Mouse (Mus musculus) left cerebral cortex, adult 9 months (tissue): ENCODE data around the gene Morn5.

Experiments used
- DNase-seq, 2 experiments: peaks; one replicate each; pipeline ENCODE4 v3.0.0; 2022; ENCODE audit warnings: low spot score in 2 of 2

The Morn5 gene

DNA sequence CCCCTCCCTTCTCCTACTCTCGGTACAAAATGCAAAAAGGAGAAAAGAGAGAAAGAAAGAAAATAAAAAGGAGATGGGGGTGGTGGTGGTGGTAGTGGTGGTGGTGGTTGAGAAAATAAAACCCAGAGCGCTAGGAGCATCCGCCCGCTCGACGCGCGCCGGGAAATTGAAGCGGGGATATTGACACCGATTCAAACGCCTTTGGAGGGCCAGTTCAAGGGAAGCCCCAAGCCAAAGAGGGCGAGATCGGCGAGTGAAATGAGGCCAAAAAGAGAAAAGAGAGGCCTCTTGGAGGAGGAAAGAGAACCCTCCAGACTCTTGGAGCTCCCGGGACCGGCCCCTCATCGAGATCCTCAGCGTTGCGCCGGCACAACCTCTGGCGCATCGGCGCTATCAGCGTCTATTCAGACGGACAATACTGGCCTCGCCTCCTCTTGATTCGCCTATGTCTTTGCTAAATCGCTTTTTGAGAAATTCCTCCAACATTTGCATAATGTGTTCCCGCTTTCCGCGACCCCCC is 55.2 kb downstream of the Morn5 start:
- DNase-seq = no peak

DNA sequence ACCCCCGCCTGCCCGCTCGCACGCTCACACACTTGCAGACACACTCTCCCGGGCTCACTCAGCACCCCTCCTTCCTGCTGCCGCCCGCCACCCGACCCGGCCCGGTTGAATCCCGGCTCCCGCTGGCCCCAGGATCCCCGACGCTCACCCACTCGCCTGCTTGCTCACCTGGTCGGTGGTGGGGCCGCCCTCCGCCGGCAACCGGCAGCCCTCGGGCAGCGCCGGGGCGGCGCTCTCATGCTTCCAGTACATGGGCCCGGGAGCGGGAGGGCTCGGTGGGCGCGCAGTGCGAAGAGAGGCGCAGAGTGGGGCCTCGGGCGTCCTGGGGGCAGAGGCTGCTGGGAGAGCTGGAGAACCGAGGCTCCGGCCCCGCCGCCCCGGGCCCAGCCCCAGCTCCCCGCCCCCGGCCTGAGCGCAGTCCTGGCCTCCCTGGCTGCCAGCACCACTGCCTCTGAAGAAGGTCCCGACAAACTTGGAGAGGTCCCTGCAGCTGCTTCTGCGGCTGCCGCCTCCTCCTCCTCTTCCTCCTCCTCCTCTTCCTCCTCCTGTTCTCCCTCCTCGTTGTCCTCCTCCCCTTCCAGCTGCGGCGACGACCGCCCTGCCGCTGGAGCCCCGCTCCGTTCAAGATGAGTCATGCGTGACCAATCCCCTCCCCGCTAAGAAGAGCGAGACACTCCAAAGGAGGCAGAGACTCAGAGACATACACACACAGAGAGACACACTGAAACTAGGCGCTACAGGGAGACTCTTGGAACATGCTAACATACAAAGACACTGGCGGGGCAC is 55.9 kb downstream of the Morn5 start, which contains the start of gene Lhx6:
TSS of gene Lhx6 (minus strand) at position 453 of the 786 bp plus-strand sequence.
- DNase-seq = no peak

DNA sequence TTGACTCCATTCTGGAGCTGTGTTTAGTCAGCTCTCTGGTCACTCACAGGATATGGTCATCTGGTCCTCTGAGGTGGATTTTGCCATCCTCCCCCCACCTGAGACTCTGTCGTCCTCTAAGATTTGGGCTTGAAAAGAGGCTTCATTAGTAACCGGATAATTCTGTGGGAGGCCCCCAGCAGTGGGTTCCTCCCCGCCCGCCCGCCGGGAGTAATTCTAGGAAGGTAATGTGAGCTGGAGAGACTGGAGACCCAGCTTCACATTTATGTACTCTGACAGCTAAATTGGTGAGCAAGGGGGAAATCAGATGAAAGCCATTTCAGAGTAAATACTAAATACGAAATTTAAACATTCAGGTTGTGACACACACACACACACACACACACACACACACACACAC is 59.4 kb downstream of the Morn5 start:
- DNase-seq = no peak

DNA sequence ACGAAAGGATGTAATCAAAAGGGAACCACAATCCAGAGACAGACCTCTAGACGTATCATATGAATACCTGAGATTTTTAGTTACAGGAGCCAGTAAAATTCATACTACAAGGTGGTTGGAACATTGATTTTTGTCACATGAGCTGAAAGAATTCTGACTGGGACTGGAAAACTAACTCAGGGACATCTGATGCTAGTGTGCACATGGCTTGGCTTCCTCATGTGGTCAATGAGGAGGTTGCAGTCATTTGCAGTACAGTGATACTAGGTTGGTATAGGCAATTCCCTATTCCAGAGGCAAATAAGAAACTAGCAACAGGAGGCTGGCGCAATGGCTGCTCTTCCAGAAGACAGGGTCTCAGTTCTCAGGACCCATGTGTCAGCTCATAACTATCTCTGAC is 63.4 kb downstream of the Morn5 start:
- DNase-seq = no peak

- no peak for DNase-seq
Measured at GRCm38 (mm10) chr2:36126795-36127429, 77.7 kb downstream of the Morn5 start.

- no peak for DNase-seq
Measured at GRCm38 (mm10) chr2:36127973-36128372, 78.7 kb downstream of the Morn5 start.

DNA sequence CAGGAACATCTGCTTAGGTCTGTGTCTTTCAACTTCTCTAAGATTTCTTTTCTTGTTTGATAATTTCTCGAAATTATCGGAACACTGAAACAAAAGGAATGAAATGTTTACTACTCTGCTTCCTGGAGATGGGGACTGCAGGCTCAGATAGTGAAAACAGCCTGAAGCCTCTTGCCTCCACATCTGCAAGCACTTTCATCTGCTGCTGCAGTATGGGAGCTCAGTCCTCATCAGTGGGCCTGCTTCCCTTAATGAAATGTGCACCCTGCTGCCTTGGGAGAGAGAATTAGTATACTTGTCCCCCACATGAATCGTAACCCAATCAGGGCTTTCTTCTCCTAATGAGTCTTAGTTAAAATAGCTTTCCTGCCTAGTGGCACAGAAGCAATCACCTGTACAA is 79.8 kb downstream of the Morn5 start:
- DNase-seq = no peak
